Mouse (Mus musculus): Measurements from ENCODE around the gene Fam76b. TPM values are rescaled to one million over a fixed set of nuclear protein-coding genes. Genes with fewer than 3 reads are reported as not detected.

Fam76b gene
- polyA plus RNA-seq, 1 experiment from 2014 or later: 21.5 TPM

DNA sequence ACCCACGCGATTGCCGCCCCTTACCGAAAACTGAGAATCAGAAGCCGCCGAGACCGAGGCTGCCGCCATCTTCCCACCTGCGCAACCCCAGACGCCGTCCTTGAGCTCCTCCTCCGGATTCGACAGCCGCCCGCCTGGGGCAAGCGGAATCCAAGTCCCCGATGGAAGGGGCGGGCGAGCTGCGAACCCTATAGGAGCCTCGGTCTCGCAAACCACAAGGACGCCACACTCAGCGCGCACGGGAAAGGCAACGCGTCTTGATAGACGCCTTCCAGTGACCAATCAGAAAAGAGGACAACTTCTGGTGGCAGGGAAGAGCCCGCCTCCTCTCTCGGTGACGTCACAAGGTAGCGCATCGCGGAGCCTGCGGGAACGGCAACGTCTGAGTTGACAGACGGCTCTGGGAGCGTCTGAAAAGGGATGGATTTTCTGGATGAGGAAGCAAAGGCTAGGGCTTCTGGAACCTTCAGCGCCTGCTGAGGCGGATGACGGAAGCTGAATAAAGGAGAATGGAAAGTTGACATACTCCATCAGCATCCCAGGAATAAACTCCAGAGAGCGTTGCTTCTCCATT, 597 bp upstream of the Fam76b start, which contains the start of gene Cep57:
TSS of gene Cep57 (minus strand) at position 276 of the 574 bp plus-strand sequence.
- Histone ChIP-seq H3K27me3 (ENCODE audit: insufficient read depth, poor library complexity, severe bottlenecking) (no peaks in the 10 kb centered on the region), H3K36me3 (peaks cover 45% of the 10 kb centered on the region), H3K4me3 (peak within 1 kb of the TSS; percentile 96), H3K9me3 (no peaks in the 10 kb centered on the region), H3K27ac (peak within 1 kb of the TSS; percentile 99), H3K4me1 (replicated peaks) (peaks cover 28% of the 10 kb centered on the region)
- WGBS: under 1% methylated on average over 44 of the region's 44 CpGs
- peak; percentile 96 for DNase-seq (ENCODE audit: low spot score)

DNA sequence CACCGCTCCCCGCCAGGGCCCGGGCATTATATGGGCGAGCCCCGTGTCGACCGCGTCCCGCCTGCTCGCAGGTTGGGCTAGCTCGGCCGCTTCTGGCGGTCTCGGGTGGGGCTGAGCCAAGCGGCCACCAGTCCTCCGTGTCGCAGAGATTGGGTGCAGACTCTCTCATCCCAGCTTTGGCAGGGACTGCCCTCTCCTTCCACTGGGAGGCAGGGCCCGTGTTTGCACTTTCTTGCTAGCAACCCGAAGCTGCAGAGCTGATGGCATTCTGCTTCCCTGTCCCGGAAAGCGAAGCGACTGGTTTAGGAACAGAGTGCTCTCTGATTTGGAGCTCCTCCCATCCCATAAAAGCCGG, 548 bp downstream of the Fam76b start:
- Histone ChIP-seq H3K4me3 (peak overlapping the region; percentile 96), H3K36me3 (peaks cover 46% of the 10 kb centered on the region), H3K27me3 (ENCODE audit: insufficient read depth, poor library complexity, severe bottlenecking) (no peaks in the 10 kb centered on the region), H3K4me1 (replicated peaks) (peaks cover 28% of the 10 kb centered on the region), H3K27ac (peak overlapping the region; percentile 99), H3K9me3 (no peaks in the 10 kb centered on the region)
- no peak for DNase-seq (ENCODE audit: low spot score)
- WGBS: 0% methylated on average over 23 of the region's 23 CpGs

DNA sequence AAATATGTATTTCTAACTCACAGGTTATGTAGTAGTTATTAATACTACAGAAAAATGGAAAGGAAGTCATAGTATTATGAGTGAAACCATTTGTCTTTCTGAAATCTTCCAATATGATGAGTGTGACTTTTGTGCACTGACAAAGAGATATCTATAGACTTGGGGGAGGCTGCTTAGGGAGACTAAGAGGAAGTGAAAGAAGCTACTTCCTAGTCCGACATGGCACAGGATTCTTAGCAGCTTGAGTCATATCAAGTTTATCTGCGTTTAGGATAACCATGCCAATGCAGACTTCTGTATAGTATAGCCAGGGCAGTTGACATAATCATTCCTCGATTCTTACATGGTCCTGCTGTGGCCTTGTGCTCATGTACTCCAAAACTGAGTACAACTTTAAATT, 7.7 kb downstream of the Fam76b start:
- H3K9me3 ChIP-seq: no peaks in the 10 kb centered on the region
- no peak for DNase-seq (ENCODE audit: low spot score)

DNA sequence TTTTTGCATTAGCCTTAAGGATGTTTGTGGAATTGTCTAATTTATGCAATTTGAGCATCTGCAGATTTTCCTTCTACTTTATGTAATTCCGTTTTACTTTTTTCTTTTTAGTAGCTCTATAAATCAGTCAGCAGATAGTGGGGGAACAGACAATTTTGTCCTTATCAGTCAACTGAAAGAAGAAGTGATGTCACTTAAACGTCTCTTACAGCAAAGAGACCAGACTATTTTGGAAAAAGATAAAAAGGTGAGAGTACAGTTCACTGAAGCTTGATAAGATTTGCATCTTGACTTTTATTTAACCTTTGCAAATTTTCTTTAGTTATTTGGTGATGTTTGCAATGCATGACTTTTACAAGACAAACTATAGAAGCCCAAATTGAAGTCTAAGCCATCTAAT, 9.2 kb downstream of the Fam76b start:
- no peak for DNase-seq (ENCODE audit: low spot score)
- no peaks in the 10 kb centered on the region for H3K9me3 ChIP-seq
- no peak overlapping the region for H3K27ac ChIP-seq
- no peaks in the 10 kb centered on the region for H3K27me3 ChIP-seq (ENCODE audit: insufficient read depth, poor library complexity, severe bottlenecking)
- H3K36me3 ChIP-seq: peaks cover 98% of the 10 kb centered on the region
- no peak overlapping the region for H3K4me3 ChIP-seq
- WGBS: 84% methylated on average over 2 of the region's 2 CpGs
- no peaks in the 10 kb centered on the region for H3K4me1 ChIP-seq (replicated peaks)

More for the DNA sequence above, 7.7 kb downstream of the Fam76b start:
- H3K4me1 ChIP-seq (replicated peaks): no peaks in the 10 kb centered on the region
- peaks cover 98% of the 10 kb centered on the region for H3K36me3 ChIP-seq
- H3K4me3 ChIP-seq: no peak overlapping the region
- 89% methylated on average over 3 of the region's 3 CpGs for WGBS
- no peaks in the 10 kb centered on the region for H3K27me3 ChIP-seq (ENCODE audit: insufficient read depth, poor library complexity, severe bottlenecking)
- H3K27ac ChIP-seq: no peak overlapping the region

DNA sequence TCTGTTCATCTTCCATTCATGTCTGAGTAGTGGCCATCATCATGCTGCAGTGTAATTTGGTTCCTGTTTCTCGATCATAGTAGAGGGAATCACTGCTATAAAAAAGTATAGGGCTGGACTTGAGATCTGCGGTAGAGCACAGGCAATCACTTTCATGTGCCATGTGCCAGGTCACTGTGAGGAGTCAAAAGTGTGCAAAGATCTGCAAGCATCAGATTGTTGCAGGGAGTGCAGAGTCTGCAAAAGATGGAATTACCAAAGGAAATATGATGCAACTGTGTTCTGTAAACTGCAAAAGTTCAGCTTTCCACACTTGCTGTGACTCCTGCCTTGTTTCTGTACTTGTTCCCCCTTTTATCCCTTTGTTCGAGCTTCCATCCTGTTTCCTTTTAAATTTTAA, 20.1 kb downstream of the Fam76b start:
- Histone ChIP-seq H3K36me3 (peaks cover 46% of the 10 kb centered on the region), H3K27ac (no peak overlapping the region), H3K4me1 (replicated peaks) (no peaks in the 10 kb centered on the region), H3K27me3 (ENCODE audit: insufficient read depth, poor library complexity, severe bottlenecking) (no peaks in the 10 kb centered on the region), H3K4me3 (no peak overlapping the region), H3K9me3 (no peaks in the 10 kb centered on the region)
- WGBS: 87% methylated on average over 3 of the region's 3 CpGs
- no peak for DNase-seq (ENCODE audit: low spot score)

DNA sequence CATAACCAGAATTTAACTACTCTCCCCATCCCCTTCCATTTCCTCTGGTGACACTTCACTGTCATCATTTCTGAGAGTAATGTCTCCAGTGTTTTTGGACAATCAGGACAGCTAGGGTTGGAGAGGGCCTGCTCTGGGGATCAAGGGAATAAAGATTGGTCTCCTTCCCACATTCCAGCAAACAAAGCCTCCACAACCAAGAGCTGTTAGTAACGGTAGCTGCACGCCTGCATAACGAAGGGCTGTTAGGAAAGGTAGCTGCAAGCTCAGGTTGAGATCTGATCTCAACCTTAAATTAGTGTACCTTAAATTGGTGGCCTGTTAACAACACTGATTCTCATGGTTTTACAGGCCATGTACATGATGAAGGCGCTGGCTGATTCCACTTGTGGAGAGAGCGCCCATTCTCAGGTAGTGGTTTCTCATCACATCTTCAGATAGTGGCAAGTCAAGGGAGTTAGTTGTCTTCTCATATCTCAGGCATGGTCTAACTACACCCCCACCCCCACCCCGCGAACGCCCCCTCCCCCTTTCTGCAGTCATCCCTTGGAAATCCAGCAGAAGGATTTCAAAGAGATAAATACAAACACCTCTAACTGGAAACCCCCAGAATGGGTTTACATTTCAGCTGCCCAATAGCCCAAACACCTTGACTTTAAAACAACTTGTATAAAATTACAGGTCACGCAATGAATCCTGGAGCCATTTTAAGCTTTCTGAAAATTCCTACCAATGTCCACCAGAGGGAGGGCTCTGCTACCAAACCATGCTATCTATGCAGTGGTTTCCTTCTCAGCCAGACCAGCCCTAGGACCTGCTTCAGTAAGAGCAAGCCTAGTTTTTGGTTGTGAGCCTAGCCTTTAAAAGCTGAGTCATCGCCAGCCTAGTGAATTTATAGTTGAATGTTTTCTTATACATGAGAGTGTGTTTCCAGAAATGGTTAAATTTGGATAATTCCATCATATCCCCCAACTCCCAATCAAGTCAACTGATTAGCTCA, 21.3 kb downstream of the Fam76b start:
- 78% methylated on average over 10 of the region's 10 CpGs for WGBS
- Histone ChIP-seq H3K4me1 (replicated peaks) (no peaks in the 10 kb centered on the region), H3K36me3 (peaks cover 34% of the 10 kb centered on the region), H3K9me3 (no peaks in the 10 kb centered on the region), H3K27ac (no peak overlapping the region), H3K4me3 (no peak overlapping the region), H3K27me3 (ENCODE audit: insufficient read depth, poor library complexity, severe bottlenecking) (no peaks in the 10 kb centered on the region)
- no peak for DNase-seq (ENCODE audit: low spot score)

DNA sequence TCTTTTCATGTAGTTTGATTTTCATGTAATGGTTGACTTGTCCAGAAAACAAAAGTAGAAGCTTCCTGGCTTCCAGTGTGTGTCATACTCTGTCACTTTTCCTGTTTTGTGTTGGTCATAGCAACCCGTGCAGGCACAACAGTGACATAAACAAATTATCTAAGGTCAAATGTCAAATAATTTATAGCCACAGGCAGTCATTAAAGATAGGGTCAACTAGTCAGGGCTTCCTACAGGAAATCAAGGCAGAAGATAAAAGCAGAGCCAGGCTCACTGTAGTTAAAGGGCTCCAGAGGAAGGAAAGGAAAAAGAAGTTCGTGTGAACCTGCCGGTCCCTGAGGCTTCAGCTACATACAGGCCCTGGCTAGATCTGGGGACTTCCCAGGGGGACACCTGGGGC, 26.4 kb downstream of the Fam76b start:
- H3K27me3 ChIP-seq (ENCODE audit: insufficient read depth, poor library complexity, severe bottlenecking): no peaks in the 10 kb centered on the region
- WGBS: 78% methylated on average over 3 of the region's 3 CpGs
- H3K36me3 ChIP-seq: no peaks in the 10 kb centered on the region
- no peak for DNase-seq (ENCODE audit: low spot score)
- H3K4me3 ChIP-seq: no peak overlapping the region
- no peak overlapping the region for H3K27ac ChIP-seq
- H3K9me3 ChIP-seq: no peaks in the 10 kb centered on the region
- no peaks in the 10 kb centered on the region for H3K4me1 ChIP-seq (replicated peaks)

DNA sequence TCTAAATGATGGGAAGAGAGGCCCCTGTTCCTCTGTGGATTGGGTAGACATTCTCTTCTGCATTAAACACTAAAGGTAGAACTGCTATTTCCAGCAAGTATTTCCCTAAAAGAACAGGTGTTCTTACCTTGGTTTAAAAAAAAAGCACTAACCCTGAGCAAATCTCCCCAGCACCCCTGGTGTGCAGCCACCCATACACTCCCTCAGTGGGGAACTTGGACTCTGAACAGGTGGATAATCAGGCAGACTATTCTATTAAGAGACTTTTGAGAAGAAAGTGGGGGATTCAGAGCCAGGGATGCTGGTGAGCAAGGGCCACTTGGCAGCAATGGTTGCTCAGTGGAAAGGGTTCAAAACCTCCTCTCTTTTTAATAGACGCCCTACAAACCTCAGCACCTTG, 28.7 kb downstream of the Fam76b start:
- no peaks in the 10 kb centered on the region for H3K9me3 ChIP-seq
- no peak overlapping the region for H3K27ac ChIP-seq
- DNase-seq (ENCODE audit: low spot score): no peak
- H3K27me3 ChIP-seq (ENCODE audit: insufficient read depth, poor library complexity, severe bottlenecking): no peaks in the 10 kb centered on the region
- no peaks in the 10 kb centered on the region for H3K4me1 ChIP-seq (replicated peaks)
- no peaks in the 10 kb centered on the region for H3K36me3 ChIP-seq
- no peak overlapping the region for H3K4me3 ChIP-seq
- 76% methylated on average over 1 of the region's 1 CpGs for WGBS

DNA sequence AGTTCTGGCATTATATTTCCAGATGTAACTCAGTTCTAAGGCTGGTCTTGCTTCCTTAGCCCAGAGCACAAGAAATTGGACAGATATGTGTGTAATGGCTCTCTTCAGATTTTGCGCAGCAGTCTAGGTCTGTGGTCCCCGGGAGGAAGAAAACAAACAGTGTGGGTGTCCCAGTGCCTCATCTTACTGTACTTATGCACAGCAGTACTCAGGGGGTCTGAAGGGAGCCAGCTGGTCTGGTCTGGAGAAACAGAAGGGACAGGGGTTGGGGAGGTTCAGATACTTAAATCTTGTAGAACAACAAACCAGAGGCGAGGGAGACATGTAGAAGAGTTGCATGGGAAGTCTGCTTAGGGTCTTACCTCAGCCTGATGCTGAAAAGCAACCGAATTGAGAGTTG, 29.3 kb downstream of the Fam76b start:
- Histone ChIP-seq H3K27ac (no peak overlapping the region), H3K27me3 (ENCODE audit: insufficient read depth, poor library complexity, severe bottlenecking) (no peaks in the 10 kb centered on the region), H3K4me3 (no peak overlapping the region), H3K36me3 (no peaks in the 10 kb centered on the region), H3K9me3 (no peaks in the 10 kb centered on the region), H3K4me1 (replicated peaks) (no peaks in the 10 kb centered on the region)
- no peak for DNase-seq (ENCODE audit: low spot score)
- 75% methylated on average over 4 of the region's 4 CpGs for WGBS

DNA sequence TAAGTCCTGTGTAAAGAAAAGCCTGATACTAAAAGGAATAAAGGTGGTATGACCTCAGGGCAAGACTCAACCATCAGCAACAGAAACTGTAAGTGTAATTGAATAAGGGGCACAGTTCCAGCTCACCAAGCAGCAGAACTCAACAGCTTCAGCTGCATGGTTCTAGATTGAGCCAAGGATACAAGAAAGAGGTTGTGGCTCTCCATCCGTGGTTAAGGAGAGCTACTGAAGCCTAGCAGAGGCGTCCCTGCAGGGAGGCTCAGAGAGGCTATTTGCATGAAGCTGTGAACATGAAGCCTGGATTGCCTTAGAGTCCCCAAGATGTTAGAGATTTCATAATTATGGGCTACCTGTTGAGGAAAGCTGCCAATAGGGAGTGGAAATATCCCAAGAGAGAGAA, 40.1 kb downstream of the Fam76b start:
- Histone ChIP-seq H3K4me1 (replicated peaks) (no peaks in the 10 kb centered on the region), H3K4me3 (no peak overlapping the region), H3K27ac (no peak overlapping the region), H3K36me3 (no peaks in the 10 kb centered on the region), H3K27me3 (ENCODE audit: insufficient read depth, poor library complexity, severe bottlenecking) (no peaks in the 10 kb centered on the region), H3K9me3 (no peaks in the 10 kb centered on the region)
- WGBS: 61% methylated on average over 2 of the region's 2 CpGs
- DNase-seq (ENCODE audit: low spot score): no peak

DNA sequence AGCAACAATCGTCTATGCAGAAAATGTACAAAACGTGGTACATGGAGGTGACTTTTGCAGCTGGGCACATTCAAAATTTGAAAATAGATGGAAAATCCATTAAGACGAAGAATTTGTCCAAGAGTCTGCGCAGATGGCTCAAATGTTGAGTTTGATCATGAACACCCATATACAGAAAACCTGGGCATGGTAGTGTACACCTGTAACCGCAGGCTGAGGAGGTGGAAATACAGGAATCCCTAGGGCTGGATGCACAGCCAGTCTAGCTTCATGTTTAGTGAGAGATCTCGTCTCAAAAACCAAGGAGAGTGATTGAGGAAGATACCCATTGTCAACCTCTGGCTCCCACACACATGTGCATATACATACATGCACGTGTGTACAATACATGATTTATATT, 44.1 kb downstream of the Fam76b start:
- Histone ChIP-seq H3K4me1 (replicated peaks) (no peaks in the 10 kb centered on the region), H3K4me3 (no peak overlapping the region), H3K27me3 (ENCODE audit: insufficient read depth, poor library complexity, severe bottlenecking) (no peaks in the 10 kb centered on the region), H3K27ac (no peak overlapping the region), H3K36me3 (no peaks in the 10 kb centered on the region), H3K9me3 (no peaks in the 10 kb centered on the region)
- WGBS: 85% methylated on average over 7 of the region's 7 CpGs
- peak; percentile 1 for DNase-seq (ENCODE audit: low spot score)

DNA sequence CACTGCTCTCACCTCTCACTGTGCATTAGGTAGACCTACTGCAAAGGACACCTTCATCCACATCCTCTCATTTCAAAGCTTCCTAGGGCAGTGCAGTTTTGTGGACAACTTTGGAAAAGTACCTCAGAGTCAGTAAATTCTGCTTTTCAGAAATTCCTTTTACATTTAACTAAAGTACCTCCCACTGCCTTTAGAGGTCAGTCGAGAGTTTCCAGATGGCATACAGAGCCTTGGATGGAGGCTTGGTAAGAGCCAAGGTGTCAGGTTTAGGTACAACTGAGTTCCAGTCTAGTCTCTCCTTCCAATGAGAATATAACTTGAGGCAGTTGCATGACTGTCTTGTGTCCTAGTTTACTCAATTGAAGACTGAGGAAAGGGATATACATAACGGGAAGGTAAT, 46.8 kb downstream of the Fam76b start:
- H3K4me1 ChIP-seq (replicated peaks): no peaks in the 10 kb centered on the region
- no peak overlapping the region for H3K27ac ChIP-seq
- no peak for DNase-seq (ENCODE audit: low spot score)
- H3K27me3 ChIP-seq (ENCODE audit: insufficient read depth, poor library complexity, severe bottlenecking): no peaks in the 10 kb centered on the region
- WGBS: 49% methylated on average over 2 of the region's 2 CpGs
- no peaks in the 10 kb centered on the region for H3K9me3 ChIP-seq
- H3K36me3 ChIP-seq: no peaks in the 10 kb centered on the region
- no peak overlapping the region for H3K4me3 ChIP-seq

DNA sequence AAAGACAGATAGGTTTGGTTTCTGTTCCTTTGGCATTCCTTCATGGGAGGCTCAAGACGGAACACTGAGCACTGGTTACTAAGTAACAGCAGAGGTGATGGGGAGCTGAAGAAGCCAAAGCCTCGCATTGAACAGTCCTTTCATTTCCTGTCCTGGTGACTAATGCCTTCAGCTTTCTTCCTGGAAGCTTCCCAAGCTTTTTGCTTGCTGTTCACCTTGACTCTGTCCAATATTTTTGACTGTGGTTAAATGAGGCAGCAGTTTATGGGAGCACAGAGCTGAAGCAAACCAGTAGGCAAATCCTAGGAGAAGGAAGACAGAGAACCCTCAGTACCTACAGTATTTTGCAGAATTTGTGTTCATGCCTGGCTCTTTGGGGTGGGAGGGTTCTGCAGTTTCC, 47.8 kb downstream of the Fam76b start:
- H3K27me3 ChIP-seq (ENCODE audit: insufficient read depth, poor library complexity, severe bottlenecking): no peaks in the 10 kb centered on the region
- WGBS: 58% methylated on average over 2 of the region's 2 CpGs
- H3K9me3 ChIP-seq: no peaks in the 10 kb centered on the region
- no peak overlapping the region for H3K27ac ChIP-seq
- no peaks in the 10 kb centered on the region for H3K4me1 ChIP-seq (replicated peaks)
- H3K4me3 ChIP-seq: no peak overlapping the region
- no peak for DNase-seq (ENCODE audit: low spot score)
- no peaks in the 10 kb centered on the region for H3K36me3 ChIP-seq
